8 mouse cellular contexts compared by ENCODE assay signal in the genomic region with DNA sequence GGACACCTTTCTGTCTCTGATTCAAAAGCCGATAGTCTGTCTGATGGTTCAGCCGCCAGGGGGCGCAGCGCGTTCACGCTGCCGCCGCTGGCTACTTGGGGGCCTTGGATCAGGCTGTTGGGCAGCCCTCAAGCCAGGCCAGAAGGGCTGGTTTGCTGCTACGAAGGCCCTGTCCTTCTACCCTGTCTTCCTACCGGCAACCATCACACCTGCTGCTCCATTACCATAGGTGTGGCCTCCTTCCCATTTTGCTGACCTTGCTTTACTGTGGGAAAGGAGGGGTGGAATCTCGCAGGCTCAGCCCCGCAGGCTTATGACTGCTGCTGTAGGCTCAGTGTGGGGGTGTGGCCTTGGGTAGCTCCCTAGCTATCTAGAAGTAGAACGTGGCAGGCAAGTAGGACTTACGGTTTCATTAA. TPM values are rescaled to one million over a fixed set of nuclear protein-coding genes. Genes with fewer than 3 reads are reported as not detected.
DNase-seq lines count a peak whose midpoint lies in the region; ATAC-seq and TF ChIP-seq lines count a peak whose summit lies in the region.

No protein-coding gene starts in this region.

- H3K4me3 ChIP-seq in ES-E14 (ENCODE audit: insufficient read depth in 1 of 2, low read depth in 1 of 2, low read length in 2 of 2, poor library complexity in 1 of 2, severe bottlenecking in 1 of 2): no peak overlapping the region
- H3K4me3 ChIP-seq in embryonic facial prominence, embryonic 12.5 days: no peak overlapping the region
- H3K4me3 ChIP-seq in heart, embryonic 10.5 days: peak overlapping the region; percentile 6; the same call in 1 of the 2 replicates
- no peak overlapping the region for H3K4me3 ChIP-seq in kidney, embryonic 14.5 days (ENCODE audit: low read length)
- no peak overlapping the region for H3K4me3 ChIP-seq in lung, adult 2 months (replicated peaks; ENCODE audit: extremely low read depth, low read depth, low read length)

- peaks cover 2 to 19% of the 10 kb centered on the region in 2 experiments; a peak in 2 of 4 replicates for H3K4me1 ChIP-seq in ES-E14 (ENCODE audit: control insufficient read depth in 2 of 2, insufficient read depth in 2 of 2, low read length in 2 of 2, poor library complexity in 1 of 2)
- H3K4me1 ChIP-seq in embryonic facial prominence, embryonic 12.5 days: peaks cover 23% of the 10 kb centered on the region
- H3K4me1 ChIP-seq in heart, embryonic 10.5 days: peaks cover 32% of the 10 kb centered on the region
- H3K4me1 ChIP-seq in kidney, embryonic 14.5 days (ENCODE audit: control insufficient read depth, insufficient read depth, low read length): peaks cover 8% of the 10 kb centered on the region
- H3K4me1 ChIP-seq in lung, adult 2 months (ENCODE audit: control insufficient read depth, insufficient read depth, low read length): no peaks in the 10 kb centered on the region

- no peaks in the 10 kb centered on the region for H3K9me3 ChIP-seq in ES-E14 (ENCODE audit: control insufficient read depth, insufficient read depth, low read depth, low read length)
- no peaks in the 10 kb centered on the region for H3K9me3 ChIP-seq in embryonic facial prominence, embryonic 12.5 days
- no peaks in the 10 kb centered on the region for H3K9me3 ChIP-seq in heart, embryonic 10.5 days
- no peaks in the 10 kb centered on the region for H3K9me3 ChIP-seq in kidney, embryonic 14.5 days (ENCODE audit: control insufficient read depth, low read length)

- in situ Hi-C loops in ES-E14 (cut with MboI; ENCODE audit: low sequenced_read_pairs in 2 of 2, unreplicated experiment in 2 of 2): no loop called here

- TF ChIP-seq CTCF in lung, adult 2 months (IDR thresholded peaks at IDR 0.05; ENCODE audit: insufficient read depth, low read length): peak; percentile 64

- TF ChIP-seq POLR2A in lung, adult 2 months (IDR thresholded peaks at IDR 0.05; ENCODE audit: borderline replicate concordance, extremely low read depth, low read depth, low read length): no peak

- peak overlapping the region; percentile 23; the same call in 1 of the 2 replicates for H3K4me2 ChIP-seq in embryonic facial prominence, embryonic 12.5 days (replicated peaks)
- H3K4me2 ChIP-seq in kidney, embryonic 14.5 days (replicated peaks; ENCODE audit: low read depth, low read length): 0 out of 2 replicates have a peak overlapping the region, but pooled peaks have one; percentile 16

- no peak overlapping the region for H3K27ac ChIP-seq in ES-E14 (ENCODE audit: insufficient read depth, low read depth, low read length, poor library complexity, severe bottlenecking)
- H3K27ac ChIP-seq in embryonic facial prominence, embryonic 12.5 days: no peak overlapping the region
- H3K27ac ChIP-seq in heart, embryonic 10.5 days: no peak overlapping the region
- no peak overlapping the region for H3K27ac ChIP-seq in kidney, embryonic 14.5 days (ENCODE audit: low read depth, low read length)

- no peak overlapping the region for H3K9ac ChIP-seq in ES-E14 (ENCODE audit: insufficient read depth, low read depth, low read length, poor library complexity, severe bottlenecking)
- no peak overlapping the region for H3K9ac ChIP-seq in embryonic facial prominence, embryonic 12.5 days
- no peak overlapping the region for H3K9ac ChIP-seq in kidney, embryonic 14.5 days (ENCODE audit: low read depth, low read length)

- 14% methylated on average over 14 of the region's 14 CpGs for WGBS in embryonic facial prominence, embryonic 12.5 days
- WGBS in heart, embryonic 10.5 days: 11% methylated on average over 14 of the region's 14 CpGs
- WGBS in kidney, embryonic 14.5 days: 13% methylated on average over 14 of the region's 14 CpGs
- 8% methylated on average over 14 of the region's 14 CpGs for WGBS in lung, adult 2 months

- peaks cover 22% of the 10 kb centered on the region for H3K36me3 ChIP-seq in ES-E14 (ENCODE audit: control insufficient read depth, insufficient read depth, low read length, poor library complexity, severe bottlenecking)
- H3K36me3 ChIP-seq in embryonic facial prominence, embryonic 12.5 days: peaks cover 27% of the 10 kb centered on the region
- H3K36me3 ChIP-seq in heart, embryonic 10.5 days: peaks cover 16% of the 10 kb centered on the region
- peaks cover 27% of the 10 kb centered on the region for H3K36me3 ChIP-seq in kidney, embryonic 14.5 days (ENCODE audit: control insufficient read depth, insufficient read depth, low read length)

- no peak for ATAC-seq in embryonic facial prominence, embryonic 12.5 days (ENCODE audit: insufficient number of reproducible peaks, insufficient read depth, low FRiP score, low TSS enrichment)
- ATAC-seq in kidney, embryonic 14.5 days (ENCODE audit: low FRiP score, low TSS enrichment): no peak

- peaks cover 31% of the 10 kb centered on the region for H3K27me3 ChIP-seq in embryonic facial prominence, embryonic 12.5 days
- peaks cover 58% of the 10 kb centered on the region for H3K27me3 ChIP-seq in heart, embryonic 10.5 days (ENCODE audit: insufficient read depth, poor library complexity, severe bottlenecking)
- peaks cover 22% of the 10 kb centered on the region for H3K27me3 ChIP-seq in kidney, embryonic 14.5 days (ENCODE audit: control insufficient read depth, insufficient read depth, low read length)

- DNase-seq in ES-E14 (ENCODE audit: low read depth, low spot score): no peak
- peak; percentile 54 to 62 for DNase-seq in adrenal gland, postnatal 4 days (ENCODE audit: low spot score in 2 of 2)
- DNase-seq in heart, embryonic 10.5 days (ENCODE audit: low spot score): peak; percentile 91
- DNase-seq in lung, adult 2 months: peak; percentile 78
- DNase-seq in retina, embryonic 14.5 days (ENCODE audit: low spot score): peak; percentile 91
- DNase-seq in urinary bladder, postnatal 10 days (ENCODE audit: low spot score): peak; percentile 44

TF ChIP-seq in ES-E14, 5 proteins besides CTCF, POLR2A, EP300 and RAD21:
- peak; percentile 98 for TF ChIP-seq MAFK (IDR thresholded peaks at IDR 0.05; ENCODE audit: insufficient read depth, low read depth, low read length)
- no peak for TF ChIP-seq ZC3H11A (IDR thresholded peaks at IDR 0.05; ENCODE audit: borderline replicate concordance, low read depth, low read length)

RNA-seq across cellular contexts. Expression of gene Galr3, which starts 3.8 kb away (rescaled TPM):
- total RNA-seq in ES-E14 (2012; rRNA removed): not detected in 2 replicates
- total RNA-seq in adrenal gland, postnatal 4 days (2021): 1 to 10 TPM in 1 of 2 experiments, under 1 TPM in 1; 0.65 to 1.1 TPM
- not detected in 2 replicates for polyA plus RNA-seq in embryonic facial prominence, embryonic 12.5 days (2016; fragmentation: Nextera tagmentation; extraction: Ambion mirVana)
- 0.26 TPM in 1 of 2 replicates, not detected in the other for polyA plus RNA-seq in heart, embryonic 10.5 days (2016; fragmentation: Nextera tagmentation; extraction: Ambion mirVana)
- polyA plus RNA-seq in kidney, embryonic 14.5 days (2014; fragmentation: Nextera tagmentation; extraction: Ambion mirVana): 0.28 TPM in 1 of 2 replicates, not detected in the other
- polyA plus RNA-seq in lung, adult 2 months (2012; rRNA removed): 1.3 and 1.8 TPM in 2 replicates

RNA-seq across cellular contexts. Expression of gene H1f0, which starts 9.7 kb away (rescaled TPM):
- 39.9 and 41.0 TPM in 2 replicates for total RNA-seq in ES-E14 (2012; rRNA removed)
- total RNA-seq in adrenal gland, postnatal 4 days (2021): 100 to 1,000 TPM; 361 to 374 TPM
- polyA plus RNA-seq in embryonic facial prominence, embryonic 12.5 days (2016; fragmentation: Nextera tagmentation; extraction: Ambion mirVana): 513 and 519 TPM in 2 replicates
- polyA plus RNA-seq in heart, embryonic 10.5 days (2016; fragmentation: Nextera tagmentation; extraction: Ambion mirVana): 195 and 250 TPM in 2 replicates
- polyA plus RNA-seq in kidney, embryonic 14.5 days (2014; fragmentation: Nextera tagmentation; extraction: Ambion mirVana): 137 and 306 TPM in 2 replicates
- polyA plus RNA-seq in lung, adult 2 months (2012; rRNA removed): 92.0 and 112 TPM in 2 replicates

RNA-seq across cellular contexts. Expression of gene Ankrd54, which starts 24.8 kb away (rescaled TPM):
- 25.4 and 28.5 TPM in 2 replicates for total RNA-seq in ES-E14 (2012; rRNA removed)
- 10 to 100 TPM; 23.8 to 29.7 TPM for total RNA-seq in adrenal gland, postnatal 4 days (2021)
- polyA plus RNA-seq in embryonic facial prominence, embryonic 12.5 days (2016; fragmentation: Nextera tagmentation; extraction: Ambion mirVana): 55.9 and 65.5 TPM in 2 replicates
- 34.8 and 48.7 TPM in 2 replicates for polyA plus RNA-seq in heart, embryonic 10.5 days (2016; fragmentation: Nextera tagmentation; extraction: Ambion mirVana)
- 48.6 and 54.2 TPM in 2 replicates for polyA plus RNA-seq in kidney, embryonic 14.5 days (2014; fragmentation: Nextera tagmentation; extraction: Ambion mirVana)
- polyA plus RNA-seq in lung, adult 2 months (2012; rRNA removed): 60.7 and 67.3 TPM in 2 replicates

RNA-seq across cellular contexts. Expression of gene Eif3l, which starts 37.1 kb away (rescaled TPM):
- 358 and 380 TPM in 2 replicates for total RNA-seq in ES-E14 (2012; rRNA removed)
- total RNA-seq in adrenal gland, postnatal 4 days (2021): 100 to 1,000 TPM; 158 to 162 TPM
- 229 and 235 TPM in 2 replicates for polyA plus RNA-seq in embryonic facial prominence, embryonic 12.5 days (2016; fragmentation: Nextera tagmentation; extraction: Ambion mirVana)
- 201 and 226 TPM in 2 replicates for polyA plus RNA-seq in heart, embryonic 10.5 days (2016; fragmentation: Nextera tagmentation; extraction: Ambion mirVana)
- 207 and 265 TPM in 2 replicates for polyA plus RNA-seq in kidney, embryonic 14.5 days (2014; fragmentation: Nextera tagmentation; extraction: Ambion mirVana)
- polyA plus RNA-seq in lung, adult 2 months (2012; rRNA removed): 81.2 and 105 TPM in 2 replicates
